Comparison of ENCODE assay signal across 8 mouse cellular contexts in the genomic region with DNA sequence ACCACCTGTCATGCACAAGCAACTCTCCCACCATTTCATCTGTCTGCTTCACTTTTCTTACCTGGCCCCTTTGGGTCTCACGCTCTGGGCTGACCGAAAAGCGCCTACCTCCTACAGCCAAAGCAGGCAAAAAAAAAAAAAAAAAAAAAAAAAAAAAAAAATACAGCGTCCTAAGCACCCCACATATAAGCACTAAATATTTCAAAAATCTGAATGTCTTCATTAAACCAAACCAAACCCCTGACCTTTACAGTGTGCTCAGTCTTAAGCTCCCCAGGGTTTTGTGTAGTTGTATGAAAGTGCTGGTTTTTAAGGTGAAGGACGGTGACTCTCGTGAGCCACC. TPM values are rescaled to one million over a fixed set of nuclear protein-coding genes. Genes with fewer than 3 reads are reported as not detected.
DNase-seq lines count a peak whose midpoint lies in the region; ATAC-seq lines count a peak whose summit lies in the region.

No protein-coding gene starts in this region.

- no peaks in the 10 kb centered on the region for H3K4me1 ChIP-seq in kidney, embryonic 14.5 days (ENCODE audit: control insufficient read depth, insufficient read depth, low read length)
- peaks cover 4% of the 10 kb centered on the region for H3K4me1 ChIP-seq in brown adipose tissue, adult 24 weeks (ENCODE audit: control insufficient read depth, insufficient read depth, insufficient read length, low read length)
- H3K4me1 ChIP-seq in hindbrain, embryonic 13.5 days (replicated peaks) = peaks cover 10% of the 10 kb centered on the region
- peaks cover 16% of the 10 kb centered on the region for H3K4me1 ChIP-seq in midbrain, embryonic 15.5 days

- no peaks in the 10 kb centered on the region for H3K9me3 ChIP-seq in kidney, embryonic 14.5 days (ENCODE audit: control insufficient read depth, low read length)
- no peaks in the 10 kb centered on the region for H3K9me3 ChIP-seq in hindbrain, embryonic 13.5 days
- H3K9me3 ChIP-seq in midbrain, embryonic 15.5 days = no peaks in the 10 kb centered on the region

- peak overlapping the region; percentile 95 for H3K4me3 ChIP-seq in kidney, embryonic 14.5 days (ENCODE audit: low read length)
- H3K4me3 ChIP-seq in brown adipose tissue, adult 24 weeks (ENCODE audit: insufficient read depth, low read depth, low read length) = peak overlapping the region; percentile 95
- H3K4me3 ChIP-seq in hindbrain, embryonic 13.5 days = peak overlapping the region; percentile 96
- peak overlapping the region; percentile 99 for H3K4me3 ChIP-seq in midbrain, embryonic 15.5 days

- DNase-seq in kidney, adult 8-10 months = no peak
- no peak for DNase-seq in layer of hippocampus, adult 9-10 months (ENCODE audit: low spot score)
- no peak for DNase-seq in urinary bladder, postnatal 4 days (ENCODE audit: low spot score in 2 of 2)

- no peaks in the 10 kb centered on the region for H3K36me3 ChIP-seq in kidney, embryonic 14.5 days (ENCODE audit: control insufficient read depth, insufficient read depth, low read length)
- no peaks in the 10 kb centered on the region for H3K36me3 ChIP-seq in hindbrain, embryonic 13.5 days
- no peaks in the 10 kb centered on the region for H3K36me3 ChIP-seq in midbrain, embryonic 15.5 days (replicated peaks)

- peak overlapping the region; percentile 97 for H3K9ac ChIP-seq in kidney, embryonic 14.5 days (ENCODE audit: low read depth, low read length)
- peak overlapping the region; percentile 91 for H3K9ac ChIP-seq in hindbrain, embryonic 13.5 days
- H3K9ac ChIP-seq in midbrain, embryonic 15.5 days = peak overlapping the region; percentile 92

- 5% methylated on average over 6 of the region's 6 CpGs for WGBS in kidney, embryonic 14.5 days
- WGBS in hindbrain, embryonic 13.5 days = 5% methylated on average over 6 of the region's 6 CpGs
- 7% methylated on average over 6 of the region's 6 CpGs for WGBS in midbrain, embryonic 15.5 days

- H3K27ac ChIP-seq in kidney, embryonic 14.5 days (ENCODE audit: low read depth, low read length) = peak overlapping the region; percentile 99
- H3K27ac ChIP-seq in brown adipose tissue, adult 24 weeks (replicated peaks; ENCODE audit: low read depth, low read length) = peak overlapping the region; percentile 100
- peak overlapping the region; percentile 97 for H3K27ac ChIP-seq in hindbrain, embryonic 13.5 days
- H3K27ac ChIP-seq in midbrain, embryonic 15.5 days = peak overlapping the region; percentile 98

- H3K4me2 ChIP-seq in kidney, embryonic 14.5 days (replicated peaks; ENCODE audit: low read depth, low read length) = peak overlapping the region; percentile 90
- peak overlapping the region; percentile 86 for H3K4me2 ChIP-seq in hindbrain, embryonic 13.5 days
- H3K4me2 ChIP-seq in midbrain, embryonic 15.5 days = peak overlapping the region; percentile 89

- ATAC-seq in kidney, embryonic 14.5 days (ENCODE audit: low FRiP score, low TSS enrichment) = peak; percentile 1; the same call in 1 of the 2 replicates
- no peak for ATAC-seq in hindbrain, embryonic 13.5 days (ENCODE audit: low FRiP score)
- no peak; the same call in 1 of the 2 replicates for ATAC-seq in midbrain, embryonic 15.5 days (replicated peaks)
- ATAC-seq in megakaryocyte-erythroid progenitor cell, adult 5-6 weeks (replicated peaks; ENCODE audit: low FRiP score, low TSS enrichment, poor library complexity, severe bottlenecking) = no peak

- H3K27me3 ChIP-seq in kidney, embryonic 14.5 days (ENCODE audit: control insufficient read depth, insufficient read depth, low read length) = no peaks in the 10 kb centered on the region
- H3K27me3 ChIP-seq in hindbrain, embryonic 13.5 days = no peaks in the 10 kb centered on the region
- H3K27me3 ChIP-seq in midbrain, embryonic 15.5 days (replicated peaks) = no peaks in the 10 kb centered on the region

RNA-seq across cellular contexts. Expression of a gene that starts 0.9 kb away (rescaled TPM):
- 13.6 and 30.4 TPM in 2 replicates for polyA plus RNA-seq in kidney, embryonic 14.5 days (2014; fragmentation: Nextera tagmentation; extraction: Ambion mirVana)
- 7.7 and 7.9 TPM in 2 replicates for polyA plus RNA-seq in brown adipose tissue, adult 24 weeks (2012; ENCODE audit: insufficient read depth, insufficient read length, missing spikeins)
- 25.2 and 27.0 TPM in 2 replicates for polyA plus RNA-seq in hindbrain, embryonic 13.5 days (2015; fragmentation: Nextera tagmentation; extraction: Ambion mirVana)
- 21.9 and 22.3 TPM in 2 replicates for polyA plus RNA-seq in midbrain, embryonic 15.5 days (2015; fragmentation: Nextera tagmentation; extraction: Ambion mirVana)
- 11.5 and 16.8 TPM in 2 replicates for total RNA-seq in megakaryocyte-erythroid progenitor cell, adult 5-6 weeks (2014; fragmentation: Nextera tagmentation)
- total RNA-seq in megakaryocyte-erythroid progenitor cell, adult 5-6 weeks (2017) = 19.3 and 20.0 TPM in 2 replicates
